Mouse (Mus musculus) stomach, embryonic 15.5 days (tissue): ENCODE results near the gene Fam172a. TPM values are rescaled to one million over a fixed set of nuclear protein-coding genes. Genes with fewer than 3 reads are reported as not detected.

Source experiments
- ATAC-seq: fragments of 200-750 bp; cut with Nextera tagmentation; 2 replicates; pipeline ENCODE4 v1.8.0; 2017; ENCODE audit warnings: low read depth, moderate number of reproducible peaks, moderate TSS enrichment; ENCODE audit not compliant: insufficient read depth, low FRiP score
- H3K27ac ChIP-seq: fragments of 300-500 bp; sonication (generic); 2 replicates; pipeline ENCODE4 v1.5.1; 2015; ENCODE audit warnings: mild to moderate bottlenecking, inconsistent platforms
- H3K27me3 ChIP-seq: fragments of 300-500 bp; sonication (generic); replicated peaks from 2 replicates; pipeline ENCODE4 v1.6.1; 2015; ENCODE audit warnings: inconsistent platforms
- H3K36me3 ChIP-seq: fragments of 300-500 bp; sonication (generic); 2 replicates; pipeline ENCODE4 v1.6.1; 2015; ENCODE audit warnings: inconsistent platforms
- H3K4me1 ChIP-seq: fragments of 300-500 bp; sonication (generic); 2 replicates; pipeline ENCODE4 v1.6.1; 2015; ENCODE audit warnings: inconsistent platforms
- H3K4me2 ChIP-seq: fragments of 300-500 bp; sonication (generic); 2 replicates; pipeline ENCODE4 v1.6.1; 2015; ENCODE audit warnings: mild to moderate bottlenecking, inconsistent platforms
- H3K4me3 ChIP-seq: fragments of 300-500 bp; sonication (generic); replicated peaks from 2 replicates; pipeline ENCODE4 v1.5.1; 2015; ENCODE audit warnings: inconsistent platforms
- H3K9ac ChIP-seq: fragments of 300-500 bp; sonication (generic); 2 replicates; pipeline ENCODE4 v1.6.1; 2015; ENCODE audit warnings: inconsistent platforms
- H3K9me3 ChIP-seq: fragments of 300-500 bp; sonication (generic); 2 replicates; pipeline ENCODE4 v1.6.1; 2016; ENCODE audit warnings: inconsistent platforms
- WGBS: fragments of 180-500 bp; shearing (Covaris S2); methylation state at CpG from one replicate; pipeline ENCODE4 v1.1.7; 2015; 5-methylcytosine and 5-hydroxymethylcytosine counted together
- polyA plus RNA-seq: library from polyadenylated mRNA; unstranded; fragments of >200 nt; fragmentation: Nextera tagmentation; extraction: Ambion mirVana; gene quantifications from 2 replicates; pipeline ENCODE4 v1.2.1, GENCODE M21; 2015

Fam172a gene
- polyA plus RNA-seq, 1 experiment from 2014 or later: 33.7 TPM

- under 1% methylated on average over 29 of the region's 33 CpGs for WGBS
- H3K27me3 ChIP-seq: peaks cover 24% of the 10 kb centered on the region
Observed at GRCm38 (mm10) chr13:78197819-78198390, 496.1 kb downstream of the Fam172a start.

GRCm38 (mm10) chr13:78198391-78198870, 496.6 kb downstream of the Fam172a start:
- H3K27ac ChIP-seq: peak overlapping the region; percentile 94
- H3K36me3 ChIP-seq: no peaks in the 10 kb centered on the region
- under 1% methylated on average over 21 of the region's 63 CpGs for WGBS
- H3K4me2 ChIP-seq: peak overlapping the region; percentile 76
- no peak for ATAC-seq
- no peaks in the 10 kb centered on the region for H3K9me3 ChIP-seq
- H3K9ac ChIP-seq: peak overlapping the region; percentile 57
- 0 out of 2 replicates have a peak, but pooled peaks cover 7% of the 10 kb centered on the region for H3K4me1 ChIP-seq
- peaks cover 27% of the 10 kb centered on the region for H3K27me3 ChIP-seq
- peak overlapping the region; percentile 69 for H3K4me3 ChIP-seq

More at GRCm38 (mm10) chr13:78197819-78198390, 496.1 kb downstream of the Fam172a start:
- no peaks in the 10 kb centered on the region for H3K36me3 ChIP-seq
- H3K9ac ChIP-seq: peak overlapping the region; percentile 57; the same call in 1 of the 2 replicates
- ATAC-seq: no peak
- no peaks in the 10 kb centered on the region for H3K9me3 ChIP-seq
- H3K4me3 ChIP-seq: peak overlapping the region; percentile 69
- H3K4me1 ChIP-seq: 0 out of 2 replicates have a peak, but pooled peaks cover 7% of the 10 kb centered on the region
- peak overlapping the region; percentile 76 for H3K4me2 ChIP-seq
- peak overlapping the region; percentile 94 for H3K27ac ChIP-seq

GRCm38 (mm10) chr13:78198871-78199641, 497.2 kb downstream of the Fam172a start:
- peak overlapping the region; percentile 57 for H3K9ac ChIP-seq
- peak overlapping the region; percentile 69 for H3K4me3 ChIP-seq
- under 1% methylated on average over 83 of the region's 92 CpGs for WGBS
- 0 out of 2 replicates have a peak, but pooled peaks cover 7% of the 10 kb centered on the region for H3K4me1 ChIP-seq
- peak overlapping the region; percentile 94 for H3K27ac ChIP-seq
- H3K36me3 ChIP-seq: no peaks in the 10 kb centered on the region
- peak; percentile 8 for ATAC-seq
- H3K9me3 ChIP-seq: no peaks in the 10 kb centered on the region
- peak overlapping the region; percentile 76 for H3K4me2 ChIP-seq
- H3K27me3 ChIP-seq: peaks cover 25% of the 10 kb centered on the region

- Histone ChIP-seq H3K36me3 (no peaks in the 10 kb centered on the region), H3K4me1 (0 out of 2 replicates have a peak, but pooled peaks cover 6% of the 10 kb centered on the region), H3K9ac (peak within 1 kb of the TSS; percentile 57), H3K4me2 (peak within 1 kb of the TSS; percentile 76), H3K9me3 (no peaks in the 10 kb centered on the region), H3K4me3 (peak within 1 kb of the TSS; percentile 69), H3K27me3 (peaks cover 20% of the 10 kb centered on the region), H3K27ac (peak within 1 kb of the TSS; percentile 94)
- WGBS: under 1% methylated on average over 14 of the region's 14 CpGs
- no peak for ATAC-seq
Observed at GRCm38 (mm10) chr13:78199642-78200160, 497.9 kb downstream of the Fam172a start, which contains the start of gene Nr2f1. Gene Nr2f1, minus strand, starts transcription at chr13:78199757.

- Histone ChIP-seq H3K27me3 (peaks cover 13% of the 10 kb centered on the region), H3K4me2 (peak overlapping the region; percentile 76), H3K36me3 (no peaks in the 10 kb centered on the region), H3K9me3 (no peaks in the 10 kb centered on the region), H3K4me3 (peak overlapping the region; percentile 69), H3K27ac (peak overlapping the region; percentile 65), H3K4me1 (0 out of 2 replicates have a peak, but pooled peaks cover 3% of the 10 kb centered on the region), H3K9ac (no peak overlapping the region)
- ATAC-seq: peak; percentile 43; the same call in 1 of the 2 replicates
- under 1% methylated on average over 9 of the region's 9 CpGs for WGBS
Observed at GRCm38 (mm10) chr13:78200407-78200806, 498.6 kb downstream of the Fam172a start.

GRCm38 (mm10) chr13:78200991-78201870, 499.4 kb downstream of the Fam172a start:
- peak overlapping the region; percentile 76 for H3K4me2 ChIP-seq
- no peak overlapping the region for H3K9ac ChIP-seq
- peak overlapping the region; percentile 88 for H3K27ac ChIP-seq
- no peaks in the 10 kb centered on the region for H3K9me3 ChIP-seq
- WGBS: 1% methylated on average over 27 of the region's 30 CpGs
- no peaks in the 10 kb centered on the region for H3K36me3 ChIP-seq
- 0 out of 2 replicates have a peak, but pooled peaks cover 3% of the 10 kb centered on the region for H3K4me1 ChIP-seq
- peaks cover 14% of the 10 kb centered on the region; the same call in 1 of the 2 replicates for H3K27me3 ChIP-seq
- peak overlapping the region; percentile 60 for H3K4me3 ChIP-seq
- peak; percentile 53; the same call in 1 of the 2 replicates for ATAC-seq

GRCm38 (mm10) chr13:78201871-78202565, 500.2 kb downstream of the Fam172a start:
- Histone ChIP-seq H3K36me3 (no peaks in the 10 kb centered on the region), H3K27me3 (peaks cover 14% of the 10 kb centered on the region; the same call in 1 of the 2 replicates), H3K9me3 (no peaks in the 10 kb centered on the region), H3K4me1 (0 out of 2 replicates have a peak, but pooled peaks cover 3% of the 10 kb centered on the region), H3K4me2 (peak overlapping the region; percentile 76), H3K9ac (0 out of 2 replicates have a peak overlapping the region, but pooled peaks have one; percentile 25), H3K27ac (peak overlapping the region; percentile 88), H3K4me3 (peak overlapping the region; percentile 60)
- WGBS: 1% methylated on average over 22 of the region's 22 CpGs
- ATAC-seq: no peak

GRCm38 (mm10) chr13:78202574-78203347, 500.9 kb downstream of the Fam172a start:
- H3K27me3 ChIP-seq: peaks cover 14% of the 10 kb centered on the region; the same call in 1 of the 2 replicates
- 0 out of 2 replicates have a peak, but pooled peaks cover 4% of the 10 kb centered on the region for H3K4me1 ChIP-seq
- WGBS: under 1% methylated on average over 44 of the region's 47 CpGs
- H3K9ac ChIP-seq: peak overlapping the region; percentile 41
- H3K36me3 ChIP-seq: no peaks in the 10 kb centered on the region
- ATAC-seq: no peak
- peak overlapping the region; percentile 60 for H3K4me3 ChIP-seq
- peak overlapping the region; percentile 88 for H3K27ac ChIP-seq
- peak overlapping the region; percentile 76 for H3K4me2 ChIP-seq
- H3K9me3 ChIP-seq: no peaks in the 10 kb centered on the region

- H3K9me3 ChIP-seq: no peaks in the 10 kb centered on the region
- H3K4me2 ChIP-seq: peak overlapping the region; percentile 76
- peak; percentile 32; the same call in 1 of the 2 replicates for ATAC-seq
- WGBS: under 1% methylated on average over 37 of the region's 37 CpGs
- H3K4me3 ChIP-seq: peak overlapping the region; percentile 60
- peaks cover 14% of the 10 kb centered on the region; the same call in 1 of the 2 replicates for H3K27me3 ChIP-seq
- peak overlapping the region; percentile 88 for H3K27ac ChIP-seq
- no peaks in the 10 kb centered on the region for H3K36me3 ChIP-seq
- 0 out of 2 replicates have a peak, but pooled peaks cover 6% of the 10 kb centered on the region for H3K4me1 ChIP-seq
- H3K9ac ChIP-seq: peak overlapping the region; percentile 41; the same call in 1 of the 2 replicates
Observed at GRCm38 (mm10) chr13:78203348-78204061, 501.7 kb downstream of the Fam172a start.
